Mouse (Mus musculus) CH12.LX (cell line): ENCODE measurements around the gene Ankrd31. TPM values are rescaled to one million over a fixed set of nuclear protein-coding genes. Genes with fewer than 3 reads are reported as not detected.

Source experiments
- DNase-seq: peaks from one replicate; pipeline ENCODE4 v3.0.0-alpha.2; 2013; ENCODE audit errors: extremely low read depth
- H3K27ac ChIP-seq: 2 replicates; pipeline ENCODE4 v1.5.1; 2012; ENCODE audit warnings: low read depth, mild to moderate bottlenecking, control low read depth, moderate library complexity; ENCODE audit not compliant: insufficient read depth
- H3K27me3 ChIP-seq: replicated peaks from 2 replicates; pipeline ENCODE3; 2012; ENCODE audit warnings: inconsistent platforms
- H3K36me3 ChIP-seq, 2 experiments: replicated peaks in 1 of 2; 2 replicates each; pipeline versions ENCODE3 to v1.6.1; 2012; ENCODE audit warnings: inconsistent platforms in 1 of 2, low read length in 1 of 2, mild to moderate bottlenecking in 1 of 2, mixed read lengths in 1 of 2, moderate library complexity in 1 of 2; ENCODE audit not compliant: control insufficient read depth in 1 of 2, insufficient read depth in 1 of 2
- H3K4me1 ChIP-seq, 2 experiments: 2 replicates each; pipeline ENCODE4 v1.6.1; 2012; ENCODE audit warnings: inconsistent platforms in 1 of 2, moderate library complexity in 1 of 2; ENCODE audit not compliant: insufficient read depth in 2 of 2, control insufficient read depth in 1 of 2
- H3K4me2 ChIP-seq: 2 replicates; pipeline ENCODE4 v1.6.1; 2012; ENCODE audit warnings: low read depth, mild to moderate bottlenecking, control low read depth; ENCODE audit not compliant: poor library complexity, insufficient read depth, severe bottlenecking
- H3K4me3 ChIP-seq, 3 experiments: fragments of 150-350 bp in 1 of 3; sonication (generic) in 1 of 3; replicated peaks in 1 of 3; 2 replicates each; pipeline versions ENCODE3 to v1.5.1; 2011 to 2012; ENCODE audit warnings: low read depth in 2 of 3, low read length in 2 of 3, mild to moderate bottlenecking in 2 of 3, moderate library complexity in 2 of 3, control low read depth in 1 of 3, improper control_type of control experiment in 1 of 3, inconsistent platforms in 1 of 3, mixed read lengths in 1 of 3; ENCODE audit not compliant: poor library complexity in 1 of 3
- H3K79me2 ChIP-seq: replicated peaks from 2 replicates; pipeline ENCODE4 v1.6.1; 2012; ENCODE audit warnings: mild to moderate bottlenecking, moderate library complexity; ENCODE audit not compliant: control insufficient read depth, poor library complexity, insufficient read depth, severe bottlenecking; ENCODE audit errors: extremely low read depth
- H3K9ac ChIP-seq: 2 replicates; pipeline ENCODE4 v1.6.1; 2012; ENCODE audit warnings: low read depth, mild to moderate bottlenecking, control low read depth, moderate library complexity; ENCODE audit not compliant: insufficient read depth
- H3K9me3 ChIP-seq: replicated peaks from 2 replicates; pipeline ENCODE3; 2012; ENCODE audit warnings: low read length, inconsistent platforms, mixed read lengths
- BHLHE40 ChIP-seq: IDR thresholded peaks from 2 replicates; pipeline ENCODE4 v1.6.1; 2011; ENCODE audit warnings: mild to moderate bottlenecking, low read depth, low read length, improper control_type of control experiment
- CHD1 ChIP-seq: IDR thresholded peaks from 2 replicates; pipeline ENCODE4 v1.6.1; 2012; ENCODE audit warnings: low read depth, low read length, improper control_type of control experiment, inconsistent platforms
- GABPA ChIP-seq: IDR thresholded peaks from 2 replicates; pipeline ENCODE4 v1.6.1; 2012; ENCODE audit warnings: low read depth, low read length, improper control_type of control experiment, inconsistent platforms; ENCODE audit not compliant: insufficient replicate concordance
- HCFC1 ChIP-seq: IDR thresholded peaks from 2 replicates; pipeline ENCODE4 v1.6.1; 2012; ENCODE audit warnings: low read depth, mild to moderate bottlenecking, inconsistent platforms, low read length, improper control_type of control experiment
- IRF4 ChIP-seq: IDR thresholded peaks from 2 replicates; pipeline ENCODE4 v1.6.1; 2014; ENCODE audit warnings: low read depth, mild to moderate bottlenecking, inconsistent platforms, low read length, improper control_type of control experiment
- MAZ ChIP-seq: IDR thresholded peaks from 2 replicates; pipeline ENCODE4 v1.6.1; 2012; ENCODE audit warnings: low read depth, mild to moderate bottlenecking, inconsistent platforms, low read length, improper control_type of control experiment, moderate library complexity
- MXI1 ChIP-seq: IDR thresholded peaks from 2 replicates; pipeline ENCODE4 v1.6.1; 2011; ENCODE audit warnings: mild to moderate bottlenecking, low read depth, low read length, improper control_type of control experiment
- MYC ChIP-seq: IDR thresholded peaks from 2 replicates; pipeline ENCODE4 v1.6.1; 2011; ENCODE audit warnings: low read depth, mild to moderate bottlenecking, improper control_type of control experiment, low read length
- NELFE ChIP-seq: IDR thresholded peaks from 2 replicates; pipeline ENCODE4 v1.6.1; 2011; ENCODE audit warnings: low read depth, low read length, improper control_type of control experiment
- NRF1 ChIP-seq: IDR thresholded peaks from 2 replicates; pipeline ENCODE4 v1.6.1; 2014; ENCODE audit warnings: low read depth, mild to moderate bottlenecking, inconsistent platforms, low read length, improper control_type of control experiment, moderate library complexity
- POLR2A ChIP-seq: IDR thresholded peaks from 2 replicates; pipeline ENCODE4 v1.6.1; 2011; ENCODE audit warnings: low read depth, mild to moderate bottlenecking, improper control_type of control experiment, low read length
- RAD21 ChIP-seq: IDR thresholded peaks from 2 replicates; pipeline ENCODE4 v1.6.1; 2011; ENCODE audit warnings: low read depth, mild to moderate bottlenecking, low read length, improper control_type of control experiment, moderate library complexity
- RCOR1 ChIP-seq: conservative IDR thresholded peaks from 2 replicates; pipeline ENCODE4 v1.6.1; 2012; ENCODE audit warnings: low read depth, mild to moderate bottlenecking, inconsistent platforms, low read length, improper control_type of control experiment
- UBTF ChIP-seq: IDR thresholded peaks from 2 replicates; pipeline ENCODE4 v1.6.1; 2012; ENCODE audit warnings: low read depth, mild to moderate bottlenecking, inconsistent platforms, low read length, improper control_type of control experiment, moderate library complexity
- ZC3H11A ChIP-seq: IDR thresholded peaks from 2 replicates; pipeline ENCODE4 v1.6.1; 2012; ENCODE audit warnings: low read depth, mild to moderate bottlenecking, inconsistent platforms, low read length, improper control_type of control experiment
- ZMIZ1 ChIP-seq: IDR thresholded peaks from 2 replicates; pipeline ENCODE4 v1.6.1; 2012; ENCODE audit warnings: low read depth, mild to moderate bottlenecking, inconsistent platforms, low read length, improper control_type of control experiment
- dilution Hi-C: fragments of 300-500 bp; cut with MboI; formaldehyde crosslinking; loops from 2 replicates; pipeline ENCODE4 v1.14.3; 2020; ENCODE audit warnings: low sequenced_read_pairs; ENCODE audit not compliant: extremely low pct_unique_long_range_greater_than_20kb, extremely low pct_ligation_motif_present
- in situ Hi-C: fragments of 300-500 bp; cut with MboI; formaldehyde crosslinking; loops from 3 replicates; pipeline ENCODE4 v1.14.3; 2019; ENCODE audit warnings: low sequenced_read_pairs, low pct_ligation_motif_present, low pct_unique_long_range_greater_than_20kb, mixed read lengths
- polyA plus RNA-seq: library from polyadenylated mRNA; unstranded; fragments of >175 nt; gene quantifications from 2 replicates; pipeline ENCODE4 v1.2.1, GENCODE M21; 2012; ENCODE audit warnings: low read depth; ENCODE audit not compliant: insufficient read length
- total RNA-seq, 2 experiments: library from RNA; depleted of rRNA; stranded (reverse); fragments of 300-350 nt in 1 of 2; fragments of >200 nt in 1 of 2; gene quantifications; 2 replicates each; pipeline ENCODE4 v1.2.3; 2012 to 2014

Ankrd31 gene
- total and polyA plus RNA-seq, 3 experiments = not detected

DNA sequence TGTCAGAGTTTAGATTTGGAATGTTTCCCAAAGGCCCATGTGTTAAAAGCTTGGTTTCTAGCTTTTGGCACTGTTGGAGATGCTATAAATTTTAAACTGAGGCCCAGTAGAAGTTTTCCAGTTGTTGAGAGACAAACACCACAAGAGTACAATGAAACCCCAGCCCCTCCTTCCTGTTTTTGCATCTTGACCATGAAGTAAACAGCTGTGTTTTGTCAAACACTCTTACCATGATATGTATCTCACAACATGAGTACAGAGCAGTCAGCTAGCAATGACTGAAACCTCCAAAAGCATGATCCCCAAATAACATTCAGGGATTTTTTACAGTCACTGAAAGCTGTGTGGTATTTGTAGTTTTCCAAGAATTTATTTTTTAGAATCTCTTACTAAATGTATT, 126.0 kb downstream of the Ankrd31 start:
- Histone ChIP-seq H3K79me2 (no peaks in the 10 kb centered on the region), H3K36me3 (no peaks in the 10 kb centered on the region), H3K9me3 (no peaks in the 10 kb centered on the region), H3K4me2 (no peak overlapping the region), H3K9ac (no peak overlapping the region), H3K27me3 (no peaks in the 10 kb centered on the region), H3K4me3 (no peak overlapping the region), H3K4me1 (no peaks in the 10 kb centered on the region), H3K27ac (no peak overlapping the region)
- in situ Hi-C loops (no loop called here), dilution Hi-C loops (no loop called here)
- DNase-seq = no peak
- TF ChIP-seq BHLHE40 (no peak), ZC3H11A (no peak), NELFE (no peak), MAZ (no peak), MYC (no peak), POLR2A (no peak), CHD1 (no peak), HCFC1 (no peak), ZMIZ1 (no peak), IRF4 (no peak), RAD21 (no peak), GABPA (no peak), UBTF (no peak), NRF1 (no peak), RCOR1 (no peak)

DNA sequence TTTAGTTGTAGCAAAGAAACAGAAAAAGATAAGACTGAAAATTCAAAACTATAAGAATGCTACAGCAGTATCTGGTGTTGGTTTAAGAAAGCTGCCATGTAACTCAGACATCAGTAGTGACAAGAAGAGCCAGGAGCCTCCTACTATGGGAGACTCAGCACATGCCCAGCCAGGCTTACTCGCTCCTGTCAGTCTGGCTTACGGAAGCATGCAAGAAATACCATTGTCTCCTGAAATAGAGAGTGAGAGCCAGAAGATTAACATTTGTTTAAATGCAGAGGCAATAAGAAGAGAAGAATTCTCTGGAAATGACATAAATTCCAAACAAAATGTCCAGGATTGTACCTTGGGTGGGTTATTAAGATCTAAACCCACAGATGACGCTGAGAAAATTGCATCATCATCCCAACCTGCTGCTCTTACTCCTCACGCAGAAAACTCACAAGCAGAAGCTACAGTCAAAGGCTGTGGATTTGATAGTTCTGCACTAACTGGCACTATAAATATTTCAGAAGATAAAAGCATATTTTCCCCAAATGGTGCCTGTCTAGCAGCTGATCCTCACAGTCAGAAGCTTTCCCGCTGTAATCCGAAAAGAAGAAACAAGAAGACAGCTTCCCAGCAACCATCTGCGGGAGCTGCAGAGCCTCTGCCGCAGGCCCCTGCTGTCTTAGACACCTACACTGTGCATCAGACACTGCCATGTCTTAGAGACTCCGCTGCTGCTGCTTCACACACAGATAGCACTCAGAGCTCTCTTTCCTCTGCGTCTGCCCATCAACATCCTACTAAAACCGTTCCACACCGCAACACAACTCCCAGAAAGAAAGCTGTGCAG, 130.4 kb downstream of the Ankrd31 start:
- no peak overlapping the region for H3K9ac ChIP-seq
- dilution Hi-C loops = no loop called here
- in situ Hi-C loops = no loop called here
- no peak overlapping the region for H3K27ac ChIP-seq
- no peaks in the 10 kb centered on the region for H3K36me3 ChIP-seq
- H3K9me3 ChIP-seq = no peaks in the 10 kb centered on the region
- no peak overlapping the region for H3K4me3 ChIP-seq
- H3K4me1 ChIP-seq = no peaks in the 10 kb centered on the region
- no peaks in the 10 kb centered on the region for H3K79me2 ChIP-seq
- no peak overlapping the region for H3K4me2 ChIP-seq
- TF ChIP-seq MXI1 = no peak
- H3K27me3 ChIP-seq = no peaks in the 10 kb centered on the region
- no peak for DNase-seq
